Mouse (Mus musculus): ENCODE measurements at regions not wholly inside any gene's neighbourhood (a gene's known extent, or its start where the extent isn't known, plus 50 kb on each side); places are given as distances from the start of the nearest gene placed in this dataset.

DNA sequence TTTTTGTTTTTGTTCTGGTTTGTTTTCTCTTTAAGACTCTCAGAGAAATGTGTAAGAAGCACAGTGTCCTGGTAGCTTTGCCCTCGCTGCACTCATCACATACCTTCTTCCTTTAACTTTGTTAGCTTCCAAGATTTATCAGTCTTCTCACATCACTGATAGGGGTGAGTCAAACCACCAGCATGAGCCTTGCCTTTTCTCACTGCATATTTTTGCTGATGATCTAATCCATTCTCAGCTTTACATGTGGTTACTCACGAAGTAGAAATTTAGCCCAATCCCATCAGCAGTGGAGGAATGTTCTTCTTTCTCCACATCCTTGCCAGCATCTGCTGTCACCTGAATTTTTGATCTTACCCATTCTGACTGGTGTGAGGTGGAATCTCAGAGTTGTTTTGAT, 1464.5 kb upstream of the 1700008P02Rik start:
- no peak for DNase-seq (ENCODE audit: extremely low read depth)
- H3K36me3 ChIP-seq (replicated peaks in 1 of 2; ENCODE audit: control insufficient read depth in 1 of 2, insufficient read depth in 1 of 2, low read length in 1 of 2), result no peaks in the 10 kb centered on the region
- no peaks in the 10 kb centered on the region for H3K27me3 ChIP-seq (replicated peaks)
- in situ Hi-C loops (cut with MboI; ENCODE audit: low pct_ligation_motif_present, low pct_unique_long_range_greater_than_20kb, low sequenced_read_pairs), result no loop called here
- no peaks in the 10 kb centered on the region for H3K4me1 ChIP-seq (ENCODE audit: control insufficient read depth in 1 of 2, insufficient read depth in 2 of 2)
- no peak overlapping the region for H3K4me3 ChIP-seq (replicated peaks in 1 of 3; ENCODE audit: low read depth in 2 of 3, low read length in 2 of 3, poor library complexity in 1 of 3)
- dilution Hi-C loops (cut with MboI; ENCODE audit: extremely low pct_ligation_motif_present, extremely low pct_unique_long_range_greater_than_20kb, low sequenced_read_pairs), result no loop called here
- H3K9ac ChIP-seq (ENCODE audit: insufficient read depth, low read depth), result no peak overlapping the region
- H3K9me3 ChIP-seq (replicated peaks; ENCODE audit: low read length), result peaks cover 14% of the 10 kb centered on the region
- no peak overlapping the region for H3K4me2 ChIP-seq (ENCODE audit: insufficient read depth, low read depth, poor library complexity, severe bottlenecking)
- no peak for TF ChIP-seq HCFC1 (IDR thresholded peaks at IDR 0.05; ENCODE audit: low read depth, low read length)
- TF ChIP-seq ZNF384 (IDR thresholded peaks at IDR 0.05; ENCODE audit: low read depth, low read length), result no peak
- TF ChIP-seq SMC3 (IDR thresholded peaks at IDR 0.05; ENCODE audit: low read depth, low read length), result no peak
- TF ChIP-seq JUND (conservative IDR thresholded peaks at IDR 0.05; ENCODE audit: low read depth, low read length), result no peak
- TF ChIP-seq CHD2 (IDR thresholded peaks at IDR 0.05; ENCODE audit: low read length), result no peak
- TF ChIP-seq ZC3H11A (IDR thresholded peaks at IDR 0.05; ENCODE audit: low read depth, low read length), result no peak
- TF ChIP-seq PAX5 (IDR thresholded peaks at IDR 0.05; ENCODE audit: low read length), result no peak
- no peak for TF ChIP-seq ZKSCAN1 (IDR thresholded peaks at IDR 0.05; ENCODE audit: borderline replicate concordance, low read depth, low read length)
- no peak for TF ChIP-seq ZMIZ1 (IDR thresholded peaks at IDR 0.05; ENCODE audit: low read depth, low read length)
- no peak overlapping the region for H3K27ac ChIP-seq (ENCODE audit: insufficient read depth, low read depth)
- no peaks in the 10 kb centered on the region for H3K79me2 ChIP-seq (replicated peaks; ENCODE audit: control insufficient read depth, extremely low read depth, insufficient read depth, poor library complexity, severe bottlenecking)

DNA sequence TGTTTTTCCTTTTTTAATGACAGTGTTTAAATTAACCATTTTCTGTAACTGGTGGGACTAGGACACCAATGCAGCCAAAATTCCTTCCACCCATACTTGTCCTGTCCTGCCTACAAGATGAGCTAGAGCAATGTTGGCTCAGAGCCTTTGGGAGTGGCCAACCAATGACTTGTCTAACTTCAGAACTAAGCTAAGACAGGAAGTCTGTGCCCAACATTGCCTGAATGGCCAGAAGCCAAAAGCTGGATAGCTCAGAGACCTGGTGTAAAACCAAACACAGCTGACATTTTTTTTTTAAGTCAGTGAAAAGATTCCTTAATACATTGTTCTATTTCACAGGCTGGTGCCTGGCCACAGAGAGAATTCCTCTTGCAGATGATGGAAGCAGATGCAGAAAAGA, 1433.5 kb upstream of the 1700008P02Rik start:
- H3K4me3 ChIP-seq (replicated peaks in 1 of 3; ENCODE audit: low read depth in 2 of 3, low read length in 2 of 3, poor library complexity in 1 of 3), result no peak overlapping the region
- no peak overlapping the region for H3K4me2 ChIP-seq (ENCODE audit: insufficient read depth, low read depth, poor library complexity, severe bottlenecking)
- peaks cover 18% of the 10 kb centered on the region for H3K9me3 ChIP-seq (replicated peaks; ENCODE audit: low read length)
- no peak overlapping the region for H3K9ac ChIP-seq (ENCODE audit: insufficient read depth, low read depth)
- TF ChIP-seq GABPA (IDR thresholded peaks at IDR 0.05; ENCODE audit: insufficient replicate concordance, low read depth, low read length), result no peak
- no peak for TF ChIP-seq MYC (IDR thresholded peaks at IDR 0.05; ENCODE audit: low read depth, low read length)
- TF ChIP-seq ZC3H11A (IDR thresholded peaks at IDR 0.05; ENCODE audit: low read depth, low read length), result no peak
- no peak for TF ChIP-seq CHD2 (IDR thresholded peaks at IDR 0.05; ENCODE audit: low read length)
- no peak for TF ChIP-seq UBTF (IDR thresholded peaks at IDR 0.05; ENCODE audit: low read depth, low read length)
- TF ChIP-seq TCF12 (IDR thresholded peaks at IDR 0.05; ENCODE audit: low read depth, low read length), result no peak
- TF ChIP-seq MXI1 (IDR thresholded peaks at IDR 0.05; ENCODE audit: low read depth, low read length), result no peak
- TF ChIP-seq MAZ (IDR thresholded peaks at IDR 0.05; ENCODE audit: low read depth, low read length), result no peak
- no peak for TF ChIP-seq NELFE (IDR thresholded peaks at IDR 0.05; ENCODE audit: low read depth, low read length)
- no peak for TF ChIP-seq CTCF (conservative IDR thresholded peaks at IDR 0.05 in 1 of 2, IDR thresholded peaks at IDR 0.05 in 1 of 2; ENCODE audit: low read depth in 2 of 2, low read length in 2 of 2)
- TF ChIP-seq USF1 (IDR thresholded peaks at IDR 0.05; ENCODE audit: low read depth, low read length), result no peak
- no peak for TF ChIP-seq SMC3 (IDR thresholded peaks at IDR 0.05; ENCODE audit: low read depth, low read length)
- no peaks in the 10 kb centered on the region for H3K27me3 ChIP-seq (replicated peaks)
- dilution Hi-C loops (cut with MboI; ENCODE audit: extremely low pct_ligation_motif_present, extremely low pct_unique_long_range_greater_than_20kb, low sequenced_read_pairs), result no loop called here
- DNase-seq (ENCODE audit: extremely low read depth), result no peak
- H3K27ac ChIP-seq (ENCODE audit: insufficient read depth, low read depth), result no peak overlapping the region
- in situ Hi-C loops (cut with MboI; ENCODE audit: low pct_ligation_motif_present, low pct_unique_long_range_greater_than_20kb, low sequenced_read_pairs), result no loop called here
- no peaks in the 10 kb centered on the region for H3K79me2 ChIP-seq (replicated peaks; ENCODE audit: control insufficient read depth, extremely low read depth, insufficient read depth, poor library complexity, severe bottlenecking)
- no peaks in the 10 kb centered on the region for H3K4me1 ChIP-seq (ENCODE audit: control insufficient read depth in 1 of 2, insufficient read depth in 2 of 2)
- no peaks in the 10 kb centered on the region for H3K36me3 ChIP-seq (replicated peaks in 1 of 2; ENCODE audit: control insufficient read depth in 1 of 2, insufficient read depth in 1 of 2, low read length in 1 of 2)

All from CH12.LX (cell line).